ENCODE assay signal across 8 mouse cellular contexts in the genomic region with DNA sequence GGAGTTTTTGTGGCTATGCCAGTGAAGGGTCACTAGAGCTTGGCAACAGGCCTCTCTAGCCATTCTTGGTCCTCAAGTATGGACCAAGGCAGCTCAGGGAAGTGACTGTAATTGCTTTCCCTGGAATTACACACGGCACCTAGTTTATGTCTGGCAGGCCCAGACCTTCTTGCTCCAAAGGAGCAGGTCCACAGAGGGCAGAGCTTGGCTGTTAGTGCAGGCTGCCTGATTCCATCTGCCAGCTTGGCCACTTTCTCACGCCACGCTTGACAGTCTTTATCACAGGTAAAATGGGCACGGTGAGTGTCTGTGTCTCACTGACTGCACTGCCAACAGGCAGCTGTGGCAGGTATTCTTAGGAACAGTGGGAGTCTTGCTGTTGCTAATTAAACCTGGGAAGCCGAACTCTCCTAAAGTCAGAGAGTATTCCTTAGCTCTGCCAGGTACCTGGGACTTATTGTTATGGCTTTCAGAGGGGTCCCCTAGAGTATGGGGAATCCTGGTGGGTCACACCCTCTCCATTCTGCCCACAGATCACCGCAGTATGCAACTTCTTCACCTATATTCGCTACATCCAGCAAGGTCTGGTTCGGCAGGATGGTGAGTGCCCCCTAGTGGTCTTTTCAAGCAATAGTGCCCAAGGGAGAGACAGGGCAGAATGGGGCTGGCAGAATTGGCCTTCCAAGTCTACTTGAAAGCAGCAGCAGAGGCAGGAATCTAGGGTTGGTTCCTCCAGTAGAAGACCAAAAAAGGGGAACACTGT. TPM values are rescaled to one million over a fixed set of nuclear protein-coding genes. Genes with fewer than 3 reads are reported as not detected.
DNase-seq lines count a peak whose midpoint lies in the region; ATAC-seq and TF ChIP-seq lines count a peak whose summit lies in the region.

No protein-coding gene starts in this region.

- ATAC-seq in hindbrain, embryonic 14.5 days (ENCODE audit: low FRiP score) = peak; percentile 59; the same call in 1 of the 2 replicates

- H3K27ac ChIP-seq in embryonic fibroblast, embryonic 13.5 days (ENCODE audit: insufficient read depth, low read length) = no peak overlapping the region
- no peak overlapping the region for H3K27ac ChIP-seq in hindbrain, embryonic 14.5 days

- H3K4me3 ChIP-seq in embryonic fibroblast, embryonic 13.5 days (ENCODE audit: insufficient read depth, low read length) = no peak overlapping the region
- no peak overlapping the region for H3K4me3 ChIP-seq in hindbrain, embryonic 14.5 days (replicated peaks; ENCODE audit: low read length)

- TF ChIP-seq CTCF in embryonic fibroblast, embryonic 13.5 days (IDR thresholded peaks at IDR 0.05; ENCODE audit: borderline replicate concordance, insufficient read depth, low read length) = peak; percentile 61; the same call in 1 of the 2 replicates

- H3K9me3 ChIP-seq in hindbrain, embryonic 14.5 days (ENCODE audit: control insufficient read depth, low read length) = no peaks in the 10 kb centered on the region

- intact Hi-C loops in left cerebral cortex, postnatal 36 days (cut with DNase I) = loop anchor here (5.0 kb wide), 1 partner anchor 41 kb away; no protein-coding TSS in a partner anchor

- no peaks in the 10 kb centered on the region for H3K27me3 ChIP-seq in hindbrain, embryonic 14.5 days (ENCODE audit: control insufficient read depth, insufficient read depth, low read length)

- no peaks in the 10 kb centered on the region; the same call in 1 of the 2 replicates for H3K36me3 ChIP-seq in hindbrain, embryonic 14.5 days (replicated peaks; ENCODE audit: control insufficient read depth, insufficient read depth)

- no peaks in the 10 kb centered on the region for H3K4me1 ChIP-seq in embryonic fibroblast, embryonic 13.5 days (ENCODE audit: control insufficient read depth, insufficient read depth, low read length)
- H3K4me1 ChIP-seq in hindbrain, embryonic 14.5 days (replicated peaks; ENCODE audit: control insufficient read depth, insufficient read depth, low read length) = no peaks in the 10 kb centered on the region

- peak; percentile 65 to 89 for DNase-seq in adrenal gland, adult (ENCODE audit: inconsistent age in 2 of 2, low spot score in 1 of 2)
- no peak for DNase-seq in adrenal gland, adult 8-10 months
- peak; percentile 65 to 71 for DNase-seq in adrenal gland, postnatal 36 days
- peak; percentile 82 for DNase-seq in hindbrain, embryonic 14.5 days (ENCODE audit: low spot score)
- peak; percentile 55 to 56 for DNase-seq in left cerebral cortex, postnatal 36 days (ENCODE audit: low spot score in 2 of 2)
- DNase-seq in mesoderm, embryonic 11.5 days (ENCODE audit: low read depth, low spot score) = peak; percentile 70
- peak; percentile 53 to 74 for DNase-seq in spleen, postnatal 10 days (ENCODE audit: low spot score in 2 of 2)

- WGBS in hindbrain, embryonic 14.5 days = 32% methylated on average over 8 of the region's 8 CpGs

- H3K4me2 ChIP-seq in hindbrain, embryonic 14.5 days (replicated peaks) = no peak overlapping the region

- no peak for TF ChIP-seq POLR2A in embryonic fibroblast, embryonic 13.5 days (IDR thresholded peaks at IDR 0.05; ENCODE audit: low read depth, low read length)

- no peak overlapping the region for H3K9ac ChIP-seq in hindbrain, embryonic 14.5 days

RNA-seq across cellular contexts. Expression of gene Fads3, which starts 8.0 kb away (rescaled TPM):
- 10 to 100 TPM in 3 of 4 experiments, 1 to 10 TPM in 1; 9.9 to 55.1 (median 22.0) TPM for total RNA-seq in adrenal gland, adult 8-10 months (2022)
- 10 to 100 TPM in 1 of 2 experiments, 1 to 10 TPM in 1; 9.4 to 23.4 TPM for total RNA-seq in adrenal gland, postnatal 36 days (2021)
- 115 and 142 TPM in 2 replicates for polyA plus RNA-seq in embryonic fibroblast, embryonic 13.5 days (2011; ENCODE audit: insufficient read length, low read depth, missing spikeins)
- polyA plus RNA-seq in hindbrain, embryonic 14.5 days (2014; fragmentation: Nextera tagmentation; extraction: Ambion mirVana) = 24.7 and 25.7 TPM in 2 replicates
- total RNA-seq in left cerebral cortex, postnatal 36 days (2021) = 10 to 100 TPM; 26.1 to 29.6 TPM

RNA-seq across cellular contexts. Expression of gene Rab3il1, which starts 31.9 kb away (rescaled TPM):
- 10 to 100 TPM in 2 of 4 experiments, 1 to 10 TPM in 2; 6.5 to 13.3 (median 9.5) TPM for total RNA-seq in adrenal gland, adult 8-10 months (2022)
- total RNA-seq in adrenal gland, postnatal 36 days (2021) = 1 to 10 TPM; 5.6 to 6.6 TPM
- 6.5 and 18.2 TPM in 2 replicates for polyA plus RNA-seq in embryonic fibroblast, embryonic 13.5 days (2011; ENCODE audit: insufficient read length, low read depth, missing spikeins)
- polyA plus RNA-seq in hindbrain, embryonic 14.5 days (2014; fragmentation: Nextera tagmentation; extraction: Ambion mirVana) = 19.3 and 23.8 TPM in 2 replicates
- total RNA-seq in left cerebral cortex, postnatal 36 days (2021) = 1 to 10 TPM; 8.5 to 9.9 TPM

RNA-seq across cellular contexts. Expression of gene Best1, which starts 32.0 kb away (rescaled TPM):
- total RNA-seq in adrenal gland, adult 8-10 months (2022) = 1 to 10 TPM in 1 of 4 experiments, under 1 TPM in 3; 0.15 to 1.0 (median 0.44) TPM
- under 1 TPM; 0.16 to 0.36 TPM for total RNA-seq in adrenal gland, postnatal 36 days (2021)
- 0.33 and 0.60 TPM in 2 replicates for polyA plus RNA-seq in embryonic fibroblast, embryonic 13.5 days (2011; ENCODE audit: insufficient read length, low read depth, missing spikeins)
- polyA plus RNA-seq in hindbrain, embryonic 14.5 days (2014; fragmentation: Nextera tagmentation; extraction: Ambion mirVana) = 2.3 and 2.6 TPM in 2 replicates
- 1 to 10 TPM; 1.0 to 1.2 TPM for total RNA-seq in left cerebral cortex, postnatal 36 days (2021)

RNA-seq across cellular contexts. Expression of gene Fth1, which starts 53.0 kb away (rescaled TPM):
- total RNA-seq in adrenal gland, adult 8-10 months (2022) = 1,000 to 10,000 TPM; 2,860 to 3,469 (median 3,019) TPM
- 1,000 to 10,000 TPM; 2,852 to 3,273 TPM for total RNA-seq in adrenal gland, postnatal 36 days (2021)
- polyA plus RNA-seq in embryonic fibroblast, embryonic 13.5 days (2011; ENCODE audit: insufficient read length, low read depth, missing spikeins) = 1,225 and 1,491 TPM in 2 replicates
- 1,735 and 1,844 TPM in 2 replicates for polyA plus RNA-seq in hindbrain, embryonic 14.5 days (2014; fragmentation: Nextera tagmentation; extraction: Ambion mirVana)
- 1,000 to 10,000 TPM; 2,116 to 2,547 TPM for total RNA-seq in left cerebral cortex, postnatal 36 days (2021)
